Mouse (Mus musculus): ENCODE results near the gene Sdccag8. TPM values are rescaled to one million over a fixed set of nuclear protein-coding genes. Genes with fewer than 3 reads are reported as not detected.

Gene Sdccag8
- polyA plus RNA-seq, 1 experiment: 20.7 TPM

DNA sequence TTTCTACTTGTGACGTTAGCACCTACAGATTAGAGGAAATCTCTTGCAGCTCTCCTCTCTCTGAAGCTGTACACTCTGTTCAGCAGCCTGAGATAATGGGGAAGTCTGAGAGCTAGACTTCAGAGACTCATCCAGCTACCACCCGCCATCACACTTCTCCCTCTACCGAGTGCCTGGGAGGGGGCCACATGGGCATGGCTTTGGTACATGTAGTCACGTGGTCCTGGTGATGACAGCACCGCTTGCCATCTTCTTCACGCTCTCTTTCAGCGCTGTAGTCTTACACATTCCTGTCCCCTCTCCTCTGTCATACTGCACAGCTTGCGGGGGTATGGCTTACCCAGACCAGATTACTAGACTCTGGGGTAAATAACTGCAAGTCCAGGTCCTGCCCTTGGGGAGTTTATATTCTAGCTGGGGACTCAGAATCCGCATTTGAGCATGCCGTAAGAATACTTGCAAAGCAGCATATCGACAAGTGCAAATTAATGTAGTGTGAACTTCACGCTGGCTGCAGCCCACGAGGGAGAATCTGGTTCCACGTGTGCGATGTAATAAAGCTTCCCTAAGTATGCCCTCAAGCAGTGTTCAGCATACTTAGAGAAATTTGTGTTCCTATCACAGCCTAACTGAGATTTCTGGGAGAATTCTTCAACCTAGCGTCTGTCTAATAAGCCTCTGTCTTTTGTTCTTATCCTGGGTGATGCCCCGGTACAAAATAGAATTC lies 70.9 kb downstream of the Sdccag8 start:
- no peak overlapping the region for H3K4me3 ChIP-seq (ENCODE audit: insufficient read depth, low read length)
- TF ChIP-seq CTCF (IDR thresholded peaks at IDR 0.05; ENCODE audit: extremely low read depth, insufficient read depth, low read length): no peak
- TF ChIP-seq POLR2A (IDR thresholded peaks at IDR 0.05; ENCODE audit: extremely low read depth, insufficient read depth, low read length): no peak
- H3K27ac ChIP-seq (ENCODE audit: insufficient read depth, low read length): 0 out of 2 replicates have a peak overlapping the region, but pooled peaks have one; percentile 24
- H3K4me1 ChIP-seq (ENCODE audit: control insufficient read depth, insufficient read depth, low read length): no peaks in the 10 kb centered on the region

DNA sequence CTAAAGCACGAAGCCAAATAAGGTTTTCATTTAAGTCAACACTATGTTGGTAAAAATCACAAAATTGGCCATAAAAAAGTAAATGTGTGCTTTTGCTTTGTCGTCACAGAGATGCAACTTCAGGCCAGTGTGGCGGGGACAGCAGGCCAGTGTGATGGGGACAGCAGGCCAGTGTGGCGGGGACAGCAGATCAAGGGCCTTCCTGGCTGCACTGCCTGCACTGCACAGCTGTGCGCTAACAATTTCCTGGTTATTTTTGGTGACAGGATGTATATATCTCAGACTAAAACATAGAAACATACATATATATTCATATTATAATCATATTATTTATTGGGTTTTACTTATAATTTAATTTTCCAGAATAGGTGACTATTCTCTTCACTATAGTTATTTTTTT lies 71.5 kb downstream of the Sdccag8 start:
- Histone ChIP-seq H3K4me1 (ENCODE audit: control insufficient read depth, insufficient read depth, low read length) (no peaks in the 10 kb centered on the region), H3K27ac (ENCODE audit: insufficient read depth, low read length) (no peak overlapping the region), H3K4me3 (ENCODE audit: insufficient read depth, low read length) (no peak overlapping the region)
- TF ChIP-seq CTCF (IDR thresholded peaks at IDR 0.05; ENCODE audit: extremely low read depth, insufficient read depth, low read length) (no peak), POLR2A (IDR thresholded peaks at IDR 0.05; ENCODE audit: extremely low read depth, insufficient read depth, low read length) (no peak)

DNA sequence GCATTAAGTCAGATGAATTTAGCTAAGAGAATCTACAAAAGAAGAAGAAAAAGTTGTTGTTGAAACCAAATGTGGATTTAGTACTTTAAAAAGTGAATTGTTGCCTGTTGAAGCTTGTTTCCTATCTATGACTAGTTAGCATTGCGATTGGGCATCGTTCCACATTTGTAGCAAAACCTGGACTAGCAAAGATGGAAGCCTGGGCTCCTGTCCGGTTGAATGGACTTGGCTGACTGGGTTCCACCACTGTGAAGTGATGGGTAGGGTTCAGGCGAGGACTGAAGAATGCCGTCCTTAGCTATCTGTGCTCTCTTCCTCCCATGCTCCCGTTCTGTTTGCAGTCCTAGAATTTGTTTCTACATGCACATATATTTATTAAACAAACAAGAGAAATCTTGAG lies 89.3 kb downstream of the Sdccag8 start:
- no peak overlapping the region for H3K27ac ChIP-seq (ENCODE audit: insufficient read depth, low read length)
- no peak overlapping the region for H3K4me3 ChIP-seq (ENCODE audit: insufficient read depth, low read length)
- H3K4me1 ChIP-seq (ENCODE audit: control insufficient read depth, insufficient read depth, low read length): no peaks in the 10 kb centered on the region; the same call in 1 of the 2 replicates
- TF ChIP-seq CTCF (IDR thresholded peaks at IDR 0.05; ENCODE audit: extremely low read depth, insufficient read depth, low read length): no peak
- no peak for TF ChIP-seq POLR2A (IDR thresholded peaks at IDR 0.05; ENCODE audit: extremely low read depth, insufficient read depth, low read length)

- TF ChIP-seq CTCF (IDR thresholded peaks at IDR 0.05; ENCODE audit: extremely low read depth, insufficient read depth, low read length): no peak
- no peak for TF ChIP-seq POLR2A (IDR thresholded peaks at IDR 0.05; ENCODE audit: extremely low read depth, insufficient read depth, low read length)
- Histone ChIP-seq H3K4me1 (ENCODE audit: control insufficient read depth, insufficient read depth, low read length) (no peaks in the 10 kb centered on the region), H3K27ac (ENCODE audit: insufficient read depth, low read length) (no peak overlapping the region), H3K4me3 (ENCODE audit: insufficient read depth, low read length) (no peak overlapping the region)
Observed at GRCm38 (mm10) chr1:176915946-176916345, 101.5 kb downstream of the Sdccag8 start.

DNA sequence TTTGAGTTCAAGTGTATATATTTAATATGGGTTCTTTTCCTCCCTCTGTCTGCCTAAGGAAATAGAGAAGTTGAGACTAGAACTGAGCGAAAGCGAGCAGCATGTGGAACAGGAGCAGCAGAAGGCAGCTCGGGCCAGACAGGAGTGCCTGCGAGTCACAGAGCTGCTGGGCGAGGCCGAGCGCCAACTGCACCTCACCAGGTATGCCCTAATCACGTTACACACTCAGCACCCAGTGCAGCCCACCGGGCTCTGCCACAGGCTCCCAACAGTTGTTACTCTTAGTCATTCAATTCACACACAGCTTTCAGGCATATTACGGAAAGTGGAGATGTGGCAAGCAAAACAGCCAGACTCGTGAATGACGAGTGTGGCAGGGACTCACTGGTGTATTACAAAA lies 105.0 kb downstream of the Sdccag8 start:
- no peaks in the 10 kb centered on the region for H3K4me1 ChIP-seq (ENCODE audit: control insufficient read depth, insufficient read depth, low read length)
- TF ChIP-seq CTCF (IDR thresholded peaks at IDR 0.05; ENCODE audit: extremely low read depth, insufficient read depth, low read length) (no peak), POLR2A (IDR thresholded peaks at IDR 0.05; ENCODE audit: extremely low read depth, insufficient read depth, low read length) (no peak)
- no peak overlapping the region for H3K4me3 ChIP-seq (ENCODE audit: insufficient read depth, low read length)
- H3K27ac ChIP-seq (ENCODE audit: insufficient read depth, low read length): no peak overlapping the region

DNA sequence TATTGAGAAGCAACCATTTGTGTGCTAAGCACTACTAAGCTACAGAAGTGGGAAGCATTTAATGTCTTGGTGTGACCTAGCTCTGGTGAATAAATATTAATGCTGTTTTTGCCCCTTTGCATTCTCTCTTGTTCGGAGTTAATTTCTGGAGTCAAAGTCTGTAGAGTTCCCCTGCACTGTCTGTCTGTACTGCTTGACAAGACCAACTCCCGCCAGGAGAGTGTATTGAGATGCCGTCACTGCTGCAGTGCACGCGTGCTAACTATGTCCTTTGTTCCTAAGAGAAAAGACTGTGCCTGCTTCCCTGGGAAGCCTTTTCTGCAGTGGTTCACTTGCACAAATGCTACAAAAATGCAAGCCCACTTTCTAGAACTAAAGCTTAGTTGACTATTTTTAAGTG lies 108.4 kb downstream of the Sdccag8 start:
- H3K4me1 ChIP-seq (ENCODE audit: control insufficient read depth, insufficient read depth, low read length): peaks cover 4% of the 10 kb centered on the region; the same call in 1 of the 2 replicates
- no peak overlapping the region for H3K4me3 ChIP-seq (ENCODE audit: insufficient read depth, low read length)
- TF ChIP-seq POLR2A (IDR thresholded peaks at IDR 0.05; ENCODE audit: extremely low read depth, insufficient read depth, low read length) (no peak), CTCF (IDR thresholded peaks at IDR 0.05; ENCODE audit: extremely low read depth, insufficient read depth, low read length) (no peak)
- 0 out of 2 replicates have a peak overlapping the region, but pooled peaks have one; percentile 28 for H3K27ac ChIP-seq (ENCODE audit: insufficient read depth, low read length)

DNA sequence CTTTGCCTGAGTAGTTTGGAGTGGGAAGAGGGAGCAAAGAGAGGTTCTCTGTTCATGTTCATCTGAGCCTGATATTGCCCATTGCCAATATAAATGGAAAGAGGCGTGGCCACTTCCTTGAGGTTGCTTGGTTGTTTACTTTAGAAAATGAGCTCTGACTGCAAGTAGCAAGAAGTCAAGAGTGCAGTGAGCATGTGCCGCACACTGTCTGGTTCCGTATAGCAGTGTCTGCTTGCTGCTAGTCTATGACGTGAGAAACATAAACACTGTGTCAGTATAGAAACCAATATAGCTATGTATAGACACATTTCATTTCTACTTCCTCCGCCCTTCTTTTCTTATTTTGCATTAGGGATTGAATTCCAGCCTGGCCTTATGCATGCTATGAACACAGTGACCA lies 111.5 kb downstream of the Sdccag8 start:
- TF ChIP-seq CTCF (IDR thresholded peaks at IDR 0.05; ENCODE audit: extremely low read depth, insufficient read depth, low read length): no peak
- Histone ChIP-seq H3K4me3 (ENCODE audit: insufficient read depth, low read length) (no peak overlapping the region), H3K27ac (ENCODE audit: insufficient read depth, low read length) (no peak overlapping the region), H3K4me1 (ENCODE audit: control insufficient read depth, insufficient read depth, low read length) (peaks cover 9% of the 10 kb centered on the region; the same call in 1 of the 2 replicates)

- peak overlapping the region; percentile 49 for H3K27ac ChIP-seq (ENCODE audit: insufficient read depth, low read length)
- H3K4me1 ChIP-seq (ENCODE audit: control insufficient read depth, insufficient read depth, low read length): peaks cover 12% of the 10 kb centered on the region
- TF ChIP-seq POLR2A (IDR thresholded peaks at IDR 0.05; ENCODE audit: extremely low read depth, insufficient read depth, low read length) (0 out of 2 replicates have a peak, but pooled peaks have one; percentile 8), CTCF (IDR thresholded peaks at IDR 0.05; ENCODE audit: extremely low read depth, insufficient read depth, low read length) (no peak)
- H3K4me3 ChIP-seq (ENCODE audit: insufficient read depth, low read length): no peak overlapping the region
Observed at GRCm38 (mm10) chr1:176927312-176927711, 112.9 kb downstream of the Sdccag8 start.

DNA sequence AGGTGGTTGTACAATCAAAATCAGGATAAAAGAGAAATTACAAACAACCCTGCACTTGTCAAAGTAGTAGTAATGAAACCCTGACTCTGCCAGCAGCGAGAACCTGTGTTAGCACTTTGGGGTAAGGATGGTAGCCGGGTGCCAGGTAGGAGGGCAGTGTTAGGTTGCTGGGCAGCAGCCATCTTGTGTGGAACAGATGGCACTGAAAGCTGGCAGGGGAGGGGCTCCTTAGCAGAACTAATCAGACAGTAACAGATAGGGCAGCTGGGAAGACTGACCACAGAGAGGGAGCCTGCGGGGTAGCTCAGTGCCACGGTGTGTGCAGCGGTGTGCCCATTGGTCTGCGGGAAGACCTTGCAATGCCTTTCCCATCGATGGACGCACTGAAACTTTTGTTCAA lies 115.2 kb downstream of the Sdccag8 start:
- peaks cover 16% of the 10 kb centered on the region for H3K4me1 ChIP-seq (ENCODE audit: control insufficient read depth, insufficient read depth, low read length)
- peak overlapping the region; percentile 95 for H3K27ac ChIP-seq (ENCODE audit: insufficient read depth, low read length)
- TF ChIP-seq POLR2A (IDR thresholded peaks at IDR 0.05; ENCODE audit: extremely low read depth, insufficient read depth, low read length): no peak
- no peak for TF ChIP-seq CTCF (IDR thresholded peaks at IDR 0.05; ENCODE audit: extremely low read depth, insufficient read depth, low read length)
- H3K4me3 ChIP-seq (ENCODE audit: insufficient read depth, low read length): no peak overlapping the region

DNA sequence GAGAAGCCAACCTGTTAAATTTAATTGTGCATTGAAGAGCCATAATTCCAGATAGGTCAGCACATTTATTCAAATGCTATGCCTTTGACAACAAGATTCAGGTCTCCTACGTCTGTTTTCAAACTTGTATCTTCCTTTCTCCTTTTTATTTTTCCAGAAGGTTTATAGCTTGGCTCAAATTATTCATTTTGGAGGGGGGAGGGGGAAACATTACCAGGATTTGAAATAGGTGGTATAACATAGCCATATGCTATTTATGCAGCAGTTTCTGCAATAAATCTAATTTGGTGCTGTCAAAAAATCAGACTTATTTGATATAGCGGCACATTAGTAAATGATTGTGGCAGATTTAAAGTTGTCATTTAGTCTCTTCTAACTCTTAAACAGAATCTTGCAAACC lies 116.1 kb downstream of the Sdccag8 start:
- no peak overlapping the region for H3K4me3 ChIP-seq (ENCODE audit: insufficient read depth, low read length)
- peaks cover 16% of the 10 kb centered on the region for H3K4me1 ChIP-seq (ENCODE audit: control insufficient read depth, insufficient read depth, low read length)
- H3K27ac ChIP-seq (ENCODE audit: insufficient read depth, low read length): no peak overlapping the region
- TF ChIP-seq CTCF (IDR thresholded peaks at IDR 0.05; ENCODE audit: extremely low read depth, insufficient read depth, low read length) (no peak), POLR2A (IDR thresholded peaks at IDR 0.05; ENCODE audit: extremely low read depth, insufficient read depth, low read length) (no peak)

Data from cortical plate, adult 2 months (tissue).